Mouse (Mus musculus) embryonic stem cell, embryonic (primary cell): ENCODE data around the gene Ubqln4.

Experiments
- CTCF ChIA-PET, 4 experiments: fragments of 300-600 bp in 2 of 4; fragments of 350-600 bp in 2 of 4; sonication (Branson Sonifier 250); formaldehyde crosslinking; loops; one replicate each; lab custom pipeline; 2022; ENCODE audit warnings: inconsistent platforms in 2 of 4; lab: Charles Lee
- POLR2A ChIA-PET, 4 experiments: fragments of 300-600 bp in 2 of 4; fragments of 350-600 bp in 2 of 4; sonication (Branson Sonifier 250); formaldehyde crosslinking; loops; one replicate each; lab custom pipeline; 2022; ENCODE audit warnings: antibody characterized with exemption in 4 of 4, inconsistent platforms in 1 of 4; lab: Charles Lee

Ubqln4 gene

DNA sequence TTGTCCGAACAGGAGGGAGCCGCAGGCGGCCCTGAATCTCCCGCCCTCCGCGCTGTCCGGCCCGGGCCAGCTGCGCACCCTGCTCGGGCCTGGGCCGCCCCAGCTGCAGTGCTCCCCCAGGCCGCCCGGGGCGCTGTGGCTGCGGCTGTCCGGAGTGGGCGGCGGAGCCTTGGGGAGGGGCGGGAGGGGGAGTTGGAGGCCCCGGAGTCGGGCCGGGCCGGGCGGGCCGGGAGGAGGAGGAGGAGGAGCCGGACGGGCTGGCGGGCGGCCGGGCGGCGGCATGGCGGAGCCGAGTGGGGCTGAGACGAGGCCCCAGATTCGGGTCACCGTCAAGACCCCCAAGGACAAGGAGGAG lies at the start of gene Ubqln4:
Gene Ubqln4 (plus strand): TSS at position 234 of the 355 bp plus-strand sequence.
- CTCF ChIA-PET, result interaction anchor here in 3 of 4 experiments (0.6 to 2.5 kb wide), 24 partner anchors 9 to 146 kb away, joined by 3 to 12 read pairs (median 5); no protein-coding TSS in a partner anchor
- POLR2A ChIA-PET, result interaction anchor here (0.7 to 69.6 kb wide), 41 partner anchors 1 to 470 kb away, joined by 3 to 2954 read pairs (median 5); partner anchors contain the start of genes Mex3a (in 4 of the 4), Ssr2 (in 4 of the 4), Cct3 (in 1 of the 4) and Lamtor2 (in 1 of the 4)

GRCm38 (mm10) chr3:88503881-88504746 lies 49.4 kb upstream of the Ubqln4 start:
- POLR2A ChIA-PET, result interaction anchor here in 3 of 4 experiments (0.6 to 30.0 kb wide), 27 partner anchors 8 to 255 kb away, joined by 3 to 624 read pairs (median 6); partner anchors contain the start of genes Lamtor2 (in 2 of the 3), Lmna (in 1 of the 3), Mex3a (in 1 of the 3) and Pmf1 (in 1 of the 3)
- CTCF ChIA-PET, result interaction anchor here in 2 of 4 experiments (0.6 to 3.4 kb wide), 7 partner anchors 18 to 112 kb away, joined by 3 to 17 read pairs (median 3); no protein-coding TSS in a partner anchor

DNA sequence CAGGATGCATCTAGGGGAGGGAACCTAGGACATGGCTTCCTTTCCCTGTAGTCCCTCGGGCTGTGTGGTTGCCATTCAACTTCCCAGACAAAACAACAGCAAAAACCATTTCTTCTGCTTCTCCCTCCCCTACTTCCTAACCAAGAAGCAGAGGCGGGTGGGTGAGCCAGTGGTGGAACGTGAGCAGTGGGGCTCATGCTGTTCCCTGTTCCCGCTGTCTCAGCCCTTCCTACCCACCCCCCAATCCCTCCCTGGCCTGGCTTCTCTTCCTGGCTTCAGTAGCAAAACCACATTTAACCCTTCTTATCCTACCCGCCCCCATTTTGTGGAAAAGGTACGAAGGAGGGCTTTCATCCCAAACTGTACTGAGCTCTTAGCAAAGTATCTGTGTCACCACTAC lies 48.5 kb upstream of the Ubqln4 start:
- CTCF ChIA-PET, result interaction anchor here (0.6 to 2.6 kb wide), 16 partner anchors 10 to 111 kb away, joined by 3 to 13 read pairs (median 5); partner anchors contain the start of gene Pmf1 (in 1 of the 4)

GRCm38 (mm10) chr3:88505765-88506164 lies 47.8 kb upstream of the Ubqln4 start:
- ChIA-PET POLR2A (interaction anchor here in 3 of 4 experiments (0.6 to 30.0 kb wide), 32 partner anchors 7 to 209 kb away, joined by 3 to 624 read pairs (median 5); partner anchors contain the start of genes Pmf1 (in 2 of the 3), Smg5 (in 2 of the 3), Tmem79 (in 2 of the 3) and Cct3 (in 1 of the 3)), CTCF (interaction anchor here (0.6 to 2.6 kb wide), 15 partner anchors 9 to 110 kb away, joined by 3 to 13 read pairs (median 5); partner anchors contain the start of gene Pmf1 (in 1 of the 4))

More for the DNA sequence above, 48.5 kb upstream of the Ubqln4 start:
- POLR2A ChIA-PET, result interaction anchor here in 3 of 4 experiments (0.6 to 30.0 kb wide), 31 partner anchors 8 to 254 kb away, joined by 3 to 624 read pairs (median 6); partner anchors contain the start of genes Lamtor2 (in 2 of the 3), Pmf1 (in 2 of the 3), Smg5 (in 2 of the 3) and Tmem79 (in 2 of the 3)

GRCm38 (mm10) chr3:88509250-88509649 lies 44.3 kb upstream of the Ubqln4 start:
- POLR2A ChIA-PET, result interaction anchor here (0.5 to 30.0 kb wide), 65 partner anchors 7 to 909 kb away, joined by 3 to 624 read pairs (median 4); partner anchors contain the start of genes Ssr2 (in 3 of the 4), Smg5 (in 2 of the 4), Tmem79 (in 2 of the 4) and Cks1b (in 1 of the 4)
- CTCF ChIA-PET, result interaction anchor here (0.6 to 1.5 kb wide), 36 partner anchors 9 to 225 kb away, joined by 3 to 21 read pairs (median 4); partner anchors contain the start of genes Bglap2 (in 1 of the 4), Cct3 (in 1 of the 4), Lamtor2 (in 1 of the 4) and Rab25 (in 1 of the 4)

DNA sequence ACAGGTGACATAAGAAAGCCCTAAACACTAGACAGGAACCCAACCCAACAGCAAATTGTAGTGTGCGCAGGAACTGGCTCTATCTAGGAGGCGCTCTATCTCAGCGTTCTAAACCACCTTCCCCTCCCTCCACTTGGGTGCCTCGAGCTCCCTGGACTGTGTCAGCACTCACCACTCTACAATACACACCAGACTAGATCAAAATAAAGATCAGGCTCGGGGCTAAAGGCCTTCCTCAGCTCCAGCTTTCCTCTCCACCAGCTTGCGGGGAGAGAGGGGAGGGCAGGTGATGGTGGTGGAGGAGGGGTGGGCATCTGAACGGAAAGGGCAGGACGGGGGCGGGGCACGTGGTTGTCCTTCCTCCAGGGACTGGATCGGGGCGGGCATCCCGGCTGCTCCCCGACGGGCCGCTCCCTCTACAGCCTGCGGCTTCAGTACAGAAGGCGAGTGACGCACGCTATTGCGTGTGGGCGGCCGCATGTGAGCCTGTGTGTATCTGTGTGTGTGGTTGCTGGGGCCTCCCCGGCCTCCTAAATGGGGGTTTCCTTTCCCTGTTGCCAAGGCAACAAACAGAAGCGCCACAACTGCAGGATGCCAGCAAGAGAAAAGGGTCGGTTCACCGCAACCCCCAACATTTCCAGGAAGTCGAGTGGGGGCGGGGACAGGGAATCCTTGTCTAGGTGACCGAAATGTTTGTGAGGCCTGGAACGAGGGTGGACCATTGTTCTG lies 43.7 kb upstream of the Ubqln4 start, which contains the start of gene Lmna:
Gene Lmna (minus strand): TSS at position 265 of the 729 bp plus-strand sequence.
- ChIA-PET POLR2A (interaction anchor here (0.6 to 30.0 kb wide), 74 partner anchors 7 to 908 kb away, joined by 3 to 624 read pairs (median 4); partner anchors contain the start of genes Ssr2 (in 3 of the 4), Slc25a44 (in 2 of the 4), Smg5 (in 2 of the 4) and Tmem79 (in 2 of the 4)), CTCF (interaction anchor here (0.6 to 1.5 kb wide), 35 partner anchors 10 to 226 kb away, joined by 3 to 21 read pairs (median 4); partner anchors contain the start of genes Bglap2 (in 1 of the 4), Cct3 (in 1 of the 4), Lamtor2 (in 1 of the 4) and Rab25 (in 1 of the 4))

GRCm38 (mm10) chr3:88510421-88511289 lies 42.9 kb upstream of the Ubqln4 start:
- CTCF ChIA-PET, result interaction anchor here in 3 of 4 experiments (0.6 to 15.7 kb wide), 11 partner anchors 11 to 288 kb away, joined by 3 to 199 read pairs (median 6); partner anchors contain the start of gene Lamtor2 (in 1 of the 3)
- POLR2A ChIA-PET, result interaction anchor here (0.6 to 30.0 kb wide), 43 partner anchors 8 to 512 kb away, joined by 3 to 624 read pairs (median 6); partner anchors contain the start of genes Smg5 (in 2 of the 4), Ssr2 (in 2 of the 4), Tmem79 (in 2 of the 4) and Bglap (in 1 of the 4)

- ChIA-PET POLR2A (interaction anchor here (0.5 to 30.0 kb wide), 21 partner anchors 8 to 353 kb away, joined by 3 to 624 read pairs (median 11); partner anchors contain the start of genes Pmf1 (in 3 of the 4), Smg5 (in 2 of the 4) and Tmem79 (in 2 of the 4)), CTCF (interaction anchor here in 1 of 4 experiments (3.2 to 15.7 kb wide), 2 partner anchors 10 to 25 kb away, joined by 10 to 199 read pairs; no protein-coding TSS in a partner anchor)
Observed at GRCm38 (mm10) chr3:88511559-88511958, 42.0 kb upstream of the Ubqln4 start.

- POLR2A ChIA-PET, result interaction anchor here (0.6 to 30.0 kb wide), 45 partner anchors 9 to 362 kb away, joined by 3 to 624 read pairs (median 6); partner anchors contain the start of genes Pmf1 (in 3 of the 4), Mex3a (in 2 of the 4), Smg5 (in 2 of the 4) and Tmem79 (in 2 of the 4)
- CTCF ChIA-PET, result interaction anchor here (0.5 to 15.7 kb wide), 11 partner anchors 10 to 969 kb away, joined by 3 to 199 read pairs (median 4); no protein-coding TSS in a partner anchor
Observed at GRCm38 (mm10) chr3:88512141-88512895, 41.2 kb upstream of the Ubqln4 start.

DNA sequence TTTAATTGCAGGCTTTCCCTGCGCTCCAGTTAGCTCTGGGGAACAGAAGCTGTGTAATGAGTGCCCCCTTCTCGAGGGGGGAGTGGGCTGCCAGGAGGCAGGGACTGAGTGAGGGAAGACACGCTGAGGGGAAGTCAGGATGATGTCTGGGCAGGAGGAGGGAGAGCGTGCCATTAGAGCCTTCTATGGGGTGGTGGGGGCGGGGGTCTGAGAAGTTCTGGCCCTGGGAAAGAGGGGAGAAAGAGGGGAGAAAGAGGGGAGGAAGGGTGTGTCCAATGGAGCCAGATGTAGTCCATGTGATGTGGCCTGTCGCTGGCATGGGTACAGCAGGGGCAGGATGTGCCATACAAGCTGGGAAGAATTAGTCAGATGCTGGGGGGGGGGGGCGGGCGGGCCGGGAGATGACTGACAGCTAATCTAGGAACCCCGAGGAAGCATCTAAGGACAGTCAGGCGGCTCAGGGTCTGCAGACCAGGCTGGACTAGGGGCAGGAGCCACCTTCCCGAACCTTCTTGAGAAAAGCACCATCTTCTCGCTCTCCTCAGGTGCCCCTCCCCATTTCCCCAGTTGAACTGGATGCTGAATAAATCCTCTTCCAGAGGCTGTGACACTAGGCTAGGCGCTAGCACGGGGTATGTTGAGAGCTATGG lies 40.5 kb upstream of the Ubqln4 start:
- CTCF ChIA-PET, result interaction anchor here in 3 of 4 experiments (0.5 to 15.7 kb wide), 8 partner anchors 9 to 165 kb away, joined by 3 to 199 read pairs (median 4); no protein-coding TSS in a partner anchor
- POLR2A ChIA-PET, result interaction anchor here in 3 of 4 experiments (0.5 to 30.0 kb wide), 35 partner anchors 7 to 363 kb away, joined by 3 to 624 read pairs (median 7); partner anchors contain the start of genes Pmf1 (in 3 of the 3), Mex3a (in 2 of the 3), Smg5 (in 2 of the 3) and Tmem79 (in 2 of the 3)

GRCm38 (mm10) chr3:88513546-88514115 lies 39.9 kb upstream of the Ubqln4 start:
- ChIA-PET CTCF (interaction anchor here in 2 of 4 experiments (1.5 to 15.7 kb wide), 4 partner anchors 8 to 27 kb away, joined by 5 to 199 read pairs (median 10); no protein-coding TSS in a partner anchor), POLR2A (interaction anchor here in 2 of 4 experiments (0.5 to 30.0 kb wide), 23 partner anchors 8 to 363 kb away, joined by 3 to 624 read pairs (median 12); partner anchors contain the start of genes Smg5 (in 2 of the 2), Tmem79 (in 2 of the 2), Mex3a (in 1 of the 2) and Pmf1 (in 1 of the 2))

DNA sequence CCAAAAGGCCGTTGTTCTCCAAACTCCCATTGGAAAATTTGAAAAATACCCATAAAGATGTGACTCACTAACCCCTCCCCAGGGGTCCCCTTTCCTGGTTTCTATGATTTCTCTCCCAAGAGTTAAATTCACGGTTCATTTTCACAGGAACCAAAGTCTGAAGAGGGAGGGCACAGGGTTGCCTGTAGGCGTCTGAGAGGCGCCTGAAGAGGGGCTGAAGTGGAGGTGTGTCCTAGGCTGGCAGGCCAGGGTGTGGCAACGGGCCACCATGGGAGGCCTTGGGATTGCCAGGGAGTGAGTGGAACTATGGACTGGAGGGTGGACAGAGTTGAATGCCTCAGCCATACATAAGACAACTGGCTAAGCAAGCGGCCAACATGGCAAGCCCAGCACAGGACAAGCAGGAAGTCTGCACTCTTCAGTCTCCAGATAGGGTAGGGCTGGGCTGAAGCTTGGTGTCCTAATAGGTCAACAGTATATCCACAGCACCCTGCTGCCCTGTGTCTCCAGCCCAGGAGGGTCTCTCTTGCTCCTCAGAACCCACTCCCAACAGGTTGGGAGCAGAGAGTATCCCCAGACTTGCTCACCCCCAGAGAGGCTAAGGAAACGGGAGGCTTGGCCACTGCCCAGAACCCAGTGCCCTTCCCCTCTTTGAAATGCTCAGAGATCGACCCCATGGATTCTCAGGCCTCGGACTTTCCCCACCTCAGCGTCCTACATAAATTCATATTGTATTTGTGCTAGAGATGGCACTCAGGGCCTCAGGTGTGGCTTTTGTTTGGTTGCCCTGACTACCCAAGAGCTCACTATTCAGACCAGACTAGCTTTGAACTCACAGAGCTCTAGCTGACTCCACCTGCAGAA lies 39.1 kb upstream of the Ubqln4 start:
- CTCF ChIA-PET, result interaction anchor here (0.6 to 15.7 kb wide), 9 partner anchors 9 to 375 kb away, joined by 3 to 199 read pairs (median 4); no protein-coding TSS in a partner anchor
- POLR2A ChIA-PET, result interaction anchor here in 3 of 4 experiments (0.5 to 30.0 kb wide), 28 partner anchors 9 to 837 kb away, joined by 3 to 624 read pairs (median 6); partner anchors contain the start of genes Smg5 (in 2 of the 3), Tmem79 (in 2 of the 3), Pmf1 (in 1 of the 3) and Slc25a44 (in 1 of the 3)
